Mouse (Mus musculus): Measurements from ENCODE around the gene Ptgr1.

GRCm38 (mm10) chr4:58994762-58995161 is 7.8 kb upstream of the Ptgr1 start, which contains the start of gene Dnajc25:
- TF ChIP-seq CTCF (IDR thresholded peaks at IDR 0.05; ENCODE audit: control insufficient read depth, insufficient read depth, low read length) (no peak), POLR2A (IDR thresholded peaks at IDR 0.05; ENCODE audit: borderline replicate concordance, control insufficient read depth, low read depth, low read length) (no peak)
